12 mouse cellular contexts compared by ENCODE assay signal in the genomic region with DNA sequence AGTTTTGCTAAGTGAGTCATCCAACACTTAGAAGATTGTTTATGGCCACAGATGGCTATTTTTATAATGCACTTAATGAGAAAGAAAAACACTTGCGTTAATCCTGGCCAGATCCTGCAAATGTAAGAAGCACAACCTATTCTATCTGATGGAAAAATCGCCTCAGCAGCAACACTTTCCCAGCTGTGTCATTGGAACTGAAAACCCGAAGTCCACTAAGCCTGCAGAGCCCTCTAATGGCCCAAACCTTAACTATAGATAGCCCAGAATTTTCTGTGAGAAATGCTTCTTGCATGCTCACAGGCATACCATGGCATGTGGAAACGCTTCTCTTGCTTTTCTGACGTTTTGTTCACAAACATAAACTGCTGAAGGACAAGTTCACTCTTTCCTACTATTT.
DNase-seq lines count a peak whose midpoint lies in the region; ATAC-seq lines count a peak whose summit lies in the region.
"Had no signal": no experiment of that assay in that cellular context is flagged by ENCODE, and none has a peak within 500 bp of the region (broad histone marks: within the 10 kb centered on the region; RNA-seq: fewer than 3 reads in every experiment).

No protein-coding gene starts in this region.

- H3K9me3 ChIP-seq in hindbrain, embryonic 14.5 days (ENCODE audit: control insufficient read depth, low read length) = no peaks in the 10 kb centered on the region
- no peaks in the 10 kb centered on the region for H3K9me3 ChIP-seq in hindbrain, embryonic 11.5 days (ENCODE audit: control insufficient read depth, low read length)
- H3K9me3 ChIP-seq in midbrain, embryonic 14.5 days (ENCODE audit: control insufficient read depth, low read length) = no peaks in the 10 kb centered on the region
- no peaks in the 10 kb centered on the region for H3K9me3 ChIP-seq in midbrain, embryonic 15.5 days
- H3K9me3 ChIP-seq: forebrain, embryonic 10.5 days; heart, embryonic 10.5 days; intestine, embryonic 15.5 days; neural tube, embryonic 13.5 days had no signal

- H3K4me2 ChIP-seq in hindbrain, embryonic 14.5 days (replicated peaks) = no peak overlapping the region
- no peak overlapping the region for H3K4me2 ChIP-seq in hindbrain, embryonic 11.5 days (replicated peaks; ENCODE audit: low read depth, low read length)
- no peak overlapping the region for H3K4me2 ChIP-seq in midbrain, embryonic 14.5 days (ENCODE audit: low read length)
- H3K4me2 ChIP-seq in midbrain, embryonic 15.5 days = no peak overlapping the region
- H3K4me2 ChIP-seq: intestine, embryonic 15.5 days; neural tube, embryonic 13.5 days had no signal

- no peak for ATAC-seq in hindbrain, embryonic 14.5 days (ENCODE audit: low FRiP score)
- no peak for ATAC-seq in hindbrain, embryonic 11.5 days (ENCODE audit: low FRiP score)
- ATAC-seq in midbrain, embryonic 14.5 days (ENCODE audit: low FRiP score, low TSS enrichment) = no peak
- ATAC-seq in midbrain, embryonic 15.5 days (replicated peaks) = no peak
- ATAC-seq: intestine, embryonic 15.5 days had no signal

- no peak overlapping the region for H3K9ac ChIP-seq in hindbrain, embryonic 14.5 days
- no peak overlapping the region for H3K9ac ChIP-seq in hindbrain, embryonic 11.5 days (ENCODE audit: low read depth, low read length)
- H3K9ac ChIP-seq in midbrain, embryonic 14.5 days (replicated peaks; ENCODE audit: low read length) = no peak overlapping the region
- no peak overlapping the region for H3K9ac ChIP-seq in midbrain, embryonic 15.5 days
- H3K9ac ChIP-seq: intestine, embryonic 15.5 days; neural tube, embryonic 13.5 days had no signal

- 71% methylated on average over 5 of the region's 5 CpGs for WGBS in hindbrain, embryonic 14.5 days
- 63% methylated on average over 5 of the region's 5 CpGs for WGBS in hindbrain, embryonic 11.5 days
- 62% methylated on average over 5 of the region's 5 CpGs for WGBS in midbrain, embryonic 14.5 days
- WGBS in midbrain, embryonic 15.5 days = 64% methylated on average over 5 of the region's 5 CpGs

- no peak overlapping the region for H3K4me3 ChIP-seq in hindbrain, embryonic 14.5 days (replicated peaks; ENCODE audit: low read length)
- no peak overlapping the region for H3K4me3 ChIP-seq in hindbrain, embryonic 11.5 days (ENCODE audit: low read depth, low read length)
- H3K4me3 ChIP-seq in midbrain, embryonic 14.5 days (replicated peaks; ENCODE audit: low read depth, low read length) = no peak overlapping the region
- H3K4me3 ChIP-seq in midbrain, embryonic 15.5 days = no peak overlapping the region
- H3K4me3 ChIP-seq: forebrain, embryonic 10.5 days; heart, embryonic 10.5 days; intestine, embryonic 15.5 days; neural tube, embryonic 13.5 days had no signal

- no peaks in the 10 kb centered on the region; the same call in 1 of the 2 replicates for H3K4me1 ChIP-seq in hindbrain, embryonic 14.5 days (replicated peaks; ENCODE audit: control insufficient read depth, insufficient read depth, low read length)
- H3K4me1 ChIP-seq in hindbrain, embryonic 11.5 days (replicated peaks; ENCODE audit: control insufficient read depth, insufficient read depth, low read length) = no peaks in the 10 kb centered on the region
- H3K4me1 ChIP-seq in midbrain, embryonic 14.5 days (ENCODE audit: control insufficient read depth, insufficient read depth, low read length) = no peaks in the 10 kb centered on the region
- no peaks in the 10 kb centered on the region for H3K4me1 ChIP-seq in midbrain, embryonic 15.5 days
- H3K4me1 ChIP-seq: forebrain, embryonic 10.5 days; heart, embryonic 10.5 days; intestine, embryonic 15.5 days; neural tube, embryonic 13.5 days had no signal

- no peak overlapping the region for H3K27ac ChIP-seq in hindbrain, embryonic 14.5 days
- no peak overlapping the region for H3K27ac ChIP-seq in hindbrain, embryonic 11.5 days (ENCODE audit: low read depth, low read length)
- no peak overlapping the region for H3K27ac ChIP-seq in midbrain, embryonic 14.5 days (replicated peaks; ENCODE audit: low read depth, low read length)
- H3K27ac ChIP-seq in midbrain, embryonic 15.5 days = no peak overlapping the region
- H3K27ac ChIP-seq: forebrain, embryonic 10.5 days; heart, embryonic 10.5 days; intestine, embryonic 15.5 days; neural tube, embryonic 13.5 days had no signal

- peak; percentile 51 for DNase-seq in hindbrain, embryonic 14.5 days (ENCODE audit: low spot score)
- DNase-seq in hindbrain, embryonic 11.5 days (ENCODE audit: low spot score) = no peak
- DNase-seq in midbrain, embryonic 14.5 days = peak; percentile 49
- peak; percentile 23 for DNase-seq in cerebellum, adult 9-11 months
- DNase-seq in retina, postnatal 7 days (ENCODE audit: low read depth, low spot score) = peak; percentile 5
- DNase-seq in right cerebral cortex, postnatal 14 days = no peak
- DNase-seq in spleen, postnatal 4 days (ENCODE audit: low spot score in 2 of 2) = no peak

- H3K27me3 ChIP-seq in hindbrain, embryonic 14.5 days (ENCODE audit: control insufficient read depth, insufficient read depth, low read length) = no peaks in the 10 kb centered on the region
- H3K27me3 ChIP-seq in hindbrain, embryonic 11.5 days (ENCODE audit: control insufficient read depth, insufficient read depth, low read length) = no peaks in the 10 kb centered on the region
- H3K27me3 ChIP-seq in midbrain, embryonic 14.5 days (ENCODE audit: control insufficient read depth, insufficient read depth, low read length) = no peaks in the 10 kb centered on the region
- no peaks in the 10 kb centered on the region for H3K27me3 ChIP-seq in midbrain, embryonic 15.5 days (replicated peaks)
- H3K27me3 ChIP-seq: intestine, embryonic 15.5 days; neural tube, embryonic 13.5 days had no signal

- no peaks in the 10 kb centered on the region for H3K36me3 ChIP-seq in hindbrain, embryonic 14.5 days (replicated peaks; ENCODE audit: control insufficient read depth, insufficient read depth)
- no peaks in the 10 kb centered on the region for H3K36me3 ChIP-seq in hindbrain, embryonic 11.5 days (ENCODE audit: control insufficient read depth, insufficient read depth, low read length)
- 0 out of 2 replicates have a peak, but pooled peaks cover 3% of the 10 kb centered on the region for H3K36me3 ChIP-seq in midbrain, embryonic 14.5 days (ENCODE audit: control insufficient read depth, insufficient read depth, low read length)
- H3K36me3 ChIP-seq in midbrain, embryonic 15.5 days (replicated peaks) = no peaks in the 10 kb centered on the region
- H3K36me3 ChIP-seq: forebrain, embryonic 10.5 days; heart, embryonic 10.5 days; intestine, embryonic 15.5 days had no signal

Comparison
In these comparisons a context has a peak if more than half of its experiments do, and no peak if none do; other contexts are left out.
1. DNase-seq: peak in hindbrain, embryonic 14.5 days (single experiment), midbrain, embryonic 14.5 days (single experiment), cerebellum, adult 9-11 months (single experiment) and retina, postnatal 7 days (single experiment); none in hindbrain, embryonic 11.5 days (single experiment), right cerebral cortex, postnatal 14 days (single experiment) and spleen, postnatal 4 days (0 of 2).